Mouse (Mus musculus): ENCODE data around the gene Ace2.

Ace2 gene

DNA sequence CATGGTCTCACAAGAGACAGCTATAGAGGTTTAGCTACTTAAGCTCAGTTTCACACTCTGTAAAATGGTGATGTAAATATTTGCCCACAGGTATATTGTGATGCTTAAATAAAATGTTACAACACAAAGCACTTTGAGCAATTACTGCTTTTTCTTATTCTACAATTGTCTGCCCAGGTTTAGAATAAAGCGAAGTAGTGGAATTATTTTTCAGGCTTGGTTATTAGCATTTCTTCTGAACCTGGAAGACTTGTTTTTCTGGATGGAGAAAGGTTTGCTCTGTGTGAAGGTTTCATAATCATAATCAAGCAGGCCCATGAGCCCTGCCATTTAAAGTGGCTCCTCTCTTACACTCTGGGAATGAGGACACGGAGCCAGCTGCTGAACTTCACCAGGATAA is at the start of gene Ace2:
Gene Ace2 (plus strand): TSS at position 301 of the 400 bp plus-strand sequence.
- in situ Hi-C loops (cut with MboI, MseI): no loop called here

GRCm38 (mm10) chrX:164089916-164090315 is 49.2 kb upstream of the Ace2 start:
- in situ Hi-C loops (cut with MboI, MseI): no loop called here

DNA sequence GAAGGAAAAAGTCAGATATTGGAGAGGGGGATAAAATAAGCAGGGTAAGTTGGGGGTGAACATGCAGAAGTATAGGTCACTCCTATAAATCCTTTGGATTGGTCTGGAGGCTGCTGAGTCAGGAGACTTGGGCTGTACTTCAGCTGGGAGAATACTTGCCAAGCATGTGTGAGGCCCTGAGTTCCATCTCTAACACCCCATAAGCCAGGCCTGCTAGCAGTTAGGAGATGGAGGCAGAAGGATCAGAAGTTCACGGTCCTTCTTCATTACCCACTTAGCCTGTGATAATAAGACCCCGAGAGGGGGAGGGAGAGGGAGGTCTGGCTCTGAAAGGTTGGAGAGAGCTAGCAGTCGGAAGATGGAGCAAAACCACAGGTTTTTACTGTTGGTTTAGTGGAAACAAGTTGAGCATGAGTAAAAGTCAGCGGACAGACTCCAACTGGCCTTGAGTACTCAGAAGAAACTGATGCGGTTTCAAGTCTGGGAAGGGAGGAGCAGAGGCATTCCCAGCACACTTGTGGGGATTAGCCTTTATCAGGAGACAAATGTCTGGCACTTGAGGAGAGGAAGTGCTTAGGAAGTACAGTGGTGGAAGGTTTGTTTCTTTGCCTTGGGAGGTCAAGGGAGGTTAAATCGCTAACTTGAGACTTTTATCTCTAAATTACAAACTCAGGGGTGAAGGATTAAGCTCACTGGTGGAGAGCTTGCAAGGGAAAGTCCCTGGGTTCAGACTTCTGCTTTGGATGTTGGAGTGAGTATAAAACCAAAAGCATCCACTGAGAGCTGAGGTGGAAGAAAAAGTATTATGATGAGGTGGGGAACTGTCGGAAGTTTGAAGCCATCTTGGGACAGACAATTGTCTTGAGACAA is 46.6 kb upstream of the Ace2 start:
- in situ Hi-C loops (cut with MboI, MseI): no loop called here

GRCm38 (mm10) chrX:164093435-164093834 is 45.7 kb upstream of the Ace2 start:
- in situ Hi-C loops (cut with MboI, MseI): no loop called here

- in situ Hi-C loops (cut with MboI, MseI): no loop called here
Measured at GRCm38 (mm10) chrX:164095838-164096237, 43.3 kb upstream of the Ace2 start.

DNA sequence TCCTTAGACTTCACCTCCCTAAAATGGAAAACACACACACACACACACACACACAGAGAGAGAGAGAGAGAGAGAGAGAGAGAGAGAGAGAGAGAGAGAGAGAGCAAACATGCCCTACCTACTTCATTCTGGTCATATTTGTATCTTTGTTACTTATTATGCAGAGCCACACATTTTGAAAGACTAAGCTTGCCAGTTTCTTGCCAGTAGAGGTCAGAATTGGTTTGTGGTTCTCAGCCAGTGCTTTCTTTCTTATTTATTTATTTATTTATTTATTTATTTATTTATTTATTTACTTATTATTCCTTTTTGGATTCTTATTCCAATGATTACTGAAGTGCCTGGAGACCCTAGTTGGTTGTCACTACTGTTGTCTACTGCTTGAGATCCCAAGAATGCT is 37.6 kb upstream of the Ace2 start:
- in situ Hi-C loops (cut with MboI, MseI): no loop called here

DNA sequence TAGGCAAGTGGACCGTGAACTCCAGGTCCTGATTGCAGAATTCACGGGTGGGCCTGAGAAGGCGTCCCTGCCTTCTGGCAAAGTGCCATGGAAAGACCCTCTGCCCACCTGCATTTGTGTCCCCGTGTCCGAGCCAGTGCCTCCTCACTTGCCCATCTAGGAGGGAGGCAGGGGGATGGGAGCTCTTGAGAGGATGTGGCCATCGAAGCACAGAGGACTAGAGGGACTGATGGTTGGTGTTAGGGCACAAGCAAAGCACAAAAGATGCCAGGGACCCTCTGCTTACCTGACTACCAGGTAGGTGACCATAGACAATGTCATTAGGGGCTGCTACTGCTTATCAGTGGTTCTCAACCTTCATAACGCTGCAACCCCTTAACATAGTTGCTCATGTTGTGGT is 36.9 kb upstream of the Ace2 start:
- in situ Hi-C loops (cut with MboI, MseI): no loop called here

GRCm38 (mm10) chrX:164102656-164103055 is 36.5 kb upstream of the Ace2 start:
- in situ Hi-C loops (cut with MboI, MseI): no loop called here

- in situ Hi-C loops (cut with MboI, MseI): no loop called here
Measured at GRCm38 (mm10) chrX:164111146-164111545, 28.0 kb upstream of the Ace2 start.

- in situ Hi-C loops (cut with MboI, MseI): no loop called here
Measured at GRCm38 (mm10) chrX:164113744-164114143, 25.4 kb upstream of the Ace2 start.

DNA sequence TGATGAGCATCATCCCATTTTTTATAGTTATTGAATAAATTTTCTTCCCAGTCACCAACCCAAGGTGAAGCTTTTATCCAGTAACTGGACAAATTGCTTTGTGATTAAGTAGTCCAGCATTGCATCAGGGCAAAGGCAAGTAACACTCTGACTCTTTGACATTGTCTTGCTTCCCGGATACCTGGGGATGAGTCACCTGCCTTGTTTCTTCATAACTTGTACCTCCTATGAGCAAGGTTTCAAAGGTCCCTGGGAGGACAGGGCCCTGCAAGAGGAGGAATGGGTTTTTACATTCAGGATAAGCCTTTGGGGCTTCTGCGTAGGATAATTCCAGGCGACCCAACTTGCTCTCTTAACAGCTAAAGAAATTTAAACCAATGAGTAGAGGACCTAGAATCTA is 15.2 kb upstream of the Ace2 start:
- in situ Hi-C loops (cut with MboI, MseI): no loop called here

DNA sequence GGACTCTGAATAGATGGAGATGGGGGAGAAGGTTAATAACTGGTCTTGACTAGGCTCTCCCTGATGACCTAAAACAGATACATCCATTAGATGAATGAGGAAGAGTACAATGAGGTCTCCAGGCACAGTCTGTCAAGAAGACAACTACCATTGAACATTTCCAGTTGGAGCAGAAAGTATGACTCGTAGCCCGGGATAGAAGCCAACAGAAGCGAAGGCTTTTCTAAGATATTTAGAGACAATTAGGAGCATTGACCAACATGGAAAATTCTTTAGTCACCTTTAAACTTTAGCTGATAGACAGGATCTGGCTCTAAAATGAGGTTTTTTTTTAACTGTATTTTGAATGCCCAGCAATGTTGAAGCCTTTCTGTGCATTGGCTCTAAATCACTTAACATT is 5.6 kb upstream of the Ace2 start:
- in situ Hi-C loops (cut with MboI, MseI): no loop called here

- in situ Hi-C loops (cut with MboI, MseI): no loop called here
Measured at GRCm38 (mm10) chrX:164135304-164135818, 3.8 kb upstream of the Ace2 start.

GRCm38 (mm10) chrX:164145463-164146250 is 6.5 kb downstream of the Ace2 start:
- in situ Hi-C loops (cut with MboI, MseI): no loop called here

DNA sequence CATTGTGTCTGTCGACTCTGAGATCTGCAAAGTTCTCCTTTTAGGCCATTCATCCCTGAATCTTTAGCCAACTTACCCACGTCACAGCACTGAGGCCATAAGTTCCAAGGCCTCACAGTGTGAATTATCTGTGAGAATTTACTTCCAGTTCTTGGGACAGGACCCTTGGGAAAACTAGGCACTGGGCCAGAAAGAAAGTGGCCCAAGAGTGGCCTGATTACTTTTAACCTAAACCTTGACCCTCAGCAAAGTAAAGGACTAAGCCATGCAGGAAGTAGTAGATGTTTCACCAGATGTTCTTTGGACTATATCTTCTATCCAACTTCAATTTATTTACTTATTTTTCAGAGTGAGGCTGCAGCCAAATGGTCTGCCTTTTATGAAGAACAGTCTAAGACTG is 13.6 kb downstream of the Ace2 start:
- in situ Hi-C loops (cut with MboI, MseI): no loop called here

GRCm38 (mm10) chrX:164153606-164154005 is 14.5 kb downstream of the Ace2 start:
- in situ Hi-C loops (cut with MboI, MseI): no loop called here

- in situ Hi-C loops (cut with MboI, MseI): no loop called here
Measured at GRCm38 (mm10) chrX:164154594-164154993, 15.5 kb downstream of the Ace2 start.

DNA sequence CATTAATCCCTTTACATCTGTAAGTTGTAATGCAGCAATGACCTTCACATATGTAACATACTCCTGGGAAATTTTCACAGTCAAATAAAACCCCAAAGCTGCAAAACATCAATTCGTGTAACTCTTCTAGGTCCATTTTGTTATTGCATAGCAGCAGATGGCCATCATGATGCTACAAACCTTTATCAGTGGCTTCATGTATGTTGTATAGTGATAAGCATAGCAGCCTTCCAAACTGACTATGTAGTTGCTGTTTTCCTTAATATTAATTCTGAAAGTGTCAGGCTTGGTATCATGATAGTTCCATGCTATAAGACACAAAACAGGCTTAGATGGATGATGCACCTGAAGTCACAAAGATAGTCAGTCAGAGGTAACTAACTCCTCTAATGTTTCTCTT is 25.5 kb downstream of the Ace2 start:
- in situ Hi-C loops (cut with MboI, MseI): no loop called here

DNA sequence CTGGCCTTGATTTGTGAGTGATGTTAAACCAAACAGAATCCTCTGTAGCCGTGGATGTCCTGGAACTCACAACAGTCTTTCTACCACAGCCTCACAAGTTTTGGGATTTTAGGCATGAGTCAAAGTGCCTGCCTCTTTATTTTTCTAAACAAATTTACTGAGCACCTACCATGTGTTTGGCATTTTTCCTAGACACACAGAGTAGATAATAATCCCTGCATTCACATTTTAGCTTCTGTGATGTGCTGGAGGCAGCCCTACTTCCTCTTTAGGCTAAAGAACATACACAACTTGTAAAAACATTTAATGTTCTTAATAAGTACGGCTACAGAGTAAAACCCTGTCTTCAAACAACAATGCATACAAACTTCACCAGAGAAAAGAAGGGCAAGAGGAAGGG is 31.9 kb downstream of the Ace2 start:
- in situ Hi-C loops (cut with MboI, MseI): no loop called here

GRCm38 (mm10) chrX:164173880-164174279 is 34.7 kb downstream of the Ace2 start:
- in situ Hi-C loops (cut with MboI, MseI): no loop called here

DNA sequence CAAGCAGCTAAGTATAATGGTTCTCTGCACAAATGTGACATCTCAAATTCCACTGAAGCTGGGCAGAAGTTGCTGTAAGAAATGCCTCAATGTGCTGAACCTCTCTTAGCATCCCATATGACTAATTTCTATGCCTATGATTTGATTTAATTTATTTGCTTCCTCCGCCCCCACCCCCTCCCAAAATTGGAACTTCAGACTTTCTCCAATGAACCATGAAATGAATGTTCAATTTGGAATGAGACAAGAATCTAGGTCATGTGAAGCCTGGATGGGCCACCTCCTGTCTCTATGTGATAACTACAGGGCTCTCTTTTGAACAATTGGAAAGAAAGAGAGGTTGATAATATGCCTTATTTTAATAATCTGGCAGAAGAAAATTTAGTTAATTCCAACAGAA is 36.2 kb downstream of the Ace2 start:
- in situ Hi-C loops (cut with MboI, MseI): no loop called here

- in situ Hi-C loops (cut with MboI, MseI): no loop called here
Measured at GRCm38 (mm10) chrX:164175780-164176179, 36.6 kb downstream of the Ace2 start.

DNA sequence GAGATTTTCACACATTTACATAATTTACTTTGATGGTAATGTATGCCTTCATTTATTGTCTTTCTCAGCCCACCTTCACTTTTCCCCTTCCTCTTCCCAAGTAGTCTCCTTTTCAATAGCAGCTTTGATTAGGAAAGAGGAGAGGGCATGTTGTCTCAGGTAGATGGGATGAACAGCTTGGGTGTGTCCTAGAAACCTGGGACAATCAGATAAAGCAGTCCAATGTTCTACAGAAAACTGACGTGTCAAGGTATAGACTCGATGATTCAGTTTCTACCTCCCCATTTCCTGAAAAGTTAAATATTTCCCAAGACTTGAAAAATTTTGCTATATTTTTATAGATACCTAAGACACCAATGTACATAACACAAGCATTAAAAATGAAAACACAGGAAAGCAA is 39.7 kb downstream of the Ace2 start:
- in situ Hi-C loops (cut with MboI, MseI): no loop called here

Data from T-helper 17 cell (primary cell).